Mouse (Mus musculus): ENCODE results near the gene Gm45140. TPM values are rescaled to one million over a fixed set of nuclear protein-coding genes. Genes with fewer than 3 reads are reported as not detected.

Gene Gm45140
- polyA plus RNA-seq, 1 experiment from 2014 or later: 2.6 TPM

Other genes starting within 250 kb of the Gm45140 start
- gene Prokr1, start 245.1 kb downstream of the Gm45140 start, polyA plus RNA-seq (2015; fragmentation: Nextera tagmentation; extraction: Ambion mirVana): 0.87 and 1.4 TPM in 2 replicates
- 7.2 and 7.9 TPM in 2 replicates for gene Aplf, start 163.6 kb downstream of the Gm45140 start, polyA plus RNA-seq (2015; fragmentation: Nextera tagmentation; extraction: Ambion mirVana)
- gene Efcc1, start 104.9 kb downstream of the Gm45140 start, polyA plus RNA-seq (2015; fragmentation: Nextera tagmentation; extraction: Ambion mirVana): 0.80 and 1.2 TPM in 2 replicates
- 3.3 and 3.4 TPM in 2 replicates for gene Gp9, start 57.7 kb downstream of the Gm45140 start, polyA plus RNA-seq (2015; fragmentation: Nextera tagmentation; extraction: Ambion mirVana)
- gene Rab43, start 23.6 kb downstream of the Gm45140 start, polyA plus RNA-seq (2015; fragmentation: Nextera tagmentation; extraction: Ambion mirVana): 8.5 and 10.1 TPM in 2 replicates
- 21.5 and 29.1 TPM in 2 replicates for gene Isy1, start 3.0 kb upstream of the Gm45140 start, polyA plus RNA-seq (2015; fragmentation: Nextera tagmentation; extraction: Ambion mirVana)
- 713 and 783 TPM in 2 replicates for gene Cnbp, start 15.3 kb upstream of the Gm45140 start, polyA plus RNA-seq (2015; fragmentation: Nextera tagmentation; extraction: Ambion mirVana)
- gene Copg1, start 52.0 kb upstream of the Gm45140 start, polyA plus RNA-seq (2015; fragmentation: Nextera tagmentation; extraction: Ambion mirVana): 116 and 117 TPM in 2 replicates
- gene Hmces, start 78.1 kb upstream of the Gm45140 start, polyA plus RNA-seq (2015; fragmentation: Nextera tagmentation; extraction: Ambion mirVana): 27.0 and 27.3 TPM in 2 replicates
- 4.2 and 5.2 TPM in 2 replicates for gene H1fx, start 145.8 kb upstream of the Gm45140 start, polyA plus RNA-seq (2015; fragmentation: Nextera tagmentation; extraction: Ambion mirVana)
- 225 and 256 TPM in 2 replicates for gene Rab7, start 209.5 kb upstream of the Gm45140 start, polyA plus RNA-seq (2015; fragmentation: Nextera tagmentation; extraction: Ambion mirVana)
- gene Rpn1, start 248.7 kb upstream of the Gm45140 start, polyA plus RNA-seq (2015; fragmentation: Nextera tagmentation; extraction: Ambion mirVana): 182 and 197 TPM in 2 replicates